Mouse (Mus musculus) frontal cortex, adult 2 months (tissue): ENCODE results near the gene Lmo1. TPM values are rescaled to one million over a fixed set of nuclear protein-coding genes. Genes with fewer than 3 reads are reported as not detected.

Experiments used
- DNase-seq, 2 experiments: peaks; one replicate each; pipeline ENCODE4 v3.0.0; 2022; ENCODE audit warnings: low spot score in 1 of 2; ENCODE audit errors: extremely low spot score in 1 of 2
- polyA plus RNA-seq: library from polyadenylated mRNA; depleted of rRNA; stranded (reverse); fragments of >200 nt; gene quantifications from 2 replicates; pipeline ENCODE4 v1.2.3, GENCODE M21; 2012

Gene Lmo1
- polyA plus RNA-seq, 1 experiment: 35.1 TPM

GRCm38 (mm10) chr7:109175670-109176625 is 941 bp upstream of the Lmo1 start:
- DNase-seq: no peak

GRCm38 (mm10) chr7:109174337-109174948 is 564 bp downstream of the Lmo1 start:
- DNase-seq: peak in 1 of 2 experiments; percentile 57

- no peak for DNase-seq
These were observed 3.1 kb downstream of the Lmo1 start for GRCm38 (mm10) chr7:109171874-109172273.

- DNase-seq: peak; percentile 63 to 95
These were observed 4.6 kb downstream of the Lmo1 start for GRCm38 (mm10) chr7:109170441-109170820.

- peak in 1 of 2 experiments; percentile 55 for DNase-seq
These were observed 5.2 kb downstream of the Lmo1 start for GRCm38 (mm10) chr7:109169505-109170440.

- no peak for DNase-seq
These were observed 6.3 kb downstream of the Lmo1 start for GRCm38 (mm10) chr7:109168716-109169115.

- DNase-seq: no peak
These were observed 8.9 kb downstream of the Lmo1 start for GRCm38 (mm10) chr7:109165931-109166585.

- peak in 1 of 2 experiments; percentile 38 for DNase-seq
These were observed 20.7 kb downstream of the Lmo1 start for GRCm38 (mm10) chr7:109154331-109154730.

GRCm38 (mm10) chr7:109153538-109153937 is 21.5 kb downstream of the Lmo1 start:
- no peak for DNase-seq

- no peak for DNase-seq
These were observed 23.9 kb downstream of the Lmo1 start for GRCm38 (mm10) chr7:109151088-109151487.

GRCm38 (mm10) chr7:109145211-109145610 is 29.8 kb downstream of the Lmo1 start:
- no peak for DNase-seq

GRCm38 (mm10) chr7:109144705-109145104 is 30.3 kb downstream of the Lmo1 start:
- DNase-seq: no peak

- DNase-seq: no peak
These were observed 32.4 kb downstream of the Lmo1 start for GRCm38 (mm10) chr7:109142564-109142963.

GRCm38 (mm10) chr7:109141753-109142152 is 33.3 kb downstream of the Lmo1 start:
- DNase-seq: no peak

- DNase-seq: no peak
These were observed 34.0 kb downstream of the Lmo1 start for GRCm38 (mm10) chr7:109141054-109141453.

- peak; percentile 63 to 97 for DNase-seq
These were observed 35.6 kb downstream of the Lmo1 start for GRCm38 (mm10) chr7:109139405-109139804.

- no peak for DNase-seq
These were observed 37.6 kb downstream of the Lmo1 start for GRCm38 (mm10) chr7:109137441-109137840.

GRCm38 (mm10) chr7:109131565-109131964 is 43.4 kb downstream of the Lmo1 start:
- DNase-seq: no peak

- DNase-seq: no peak
These were observed 44.9 kb downstream of the Lmo1 start for GRCm38 (mm10) chr7:109129946-109130686.
